Mouse (Mus musculus): ENCODE measurements around the gene Pyy.

The Pyy gene

GRCm38 (mm10) chr11:102107732-102108131 is at the start of gene Pyy:
Pyy (minus strand) TSS chr11:102107832.
- no peak for DNase-seq (ENCODE audit: low read depth in 2 of 2, low spot score in 2 of 2)

- no peak for DNase-seq (ENCODE audit: low read depth in 2 of 2, low spot score in 2 of 2)
Measured at GRCm38 (mm10) chr11:102156786-102157089, 49.1 kb upstream of the Pyy start.

GRCm38 (mm10) chr11:102156039-102156785 is 48.6 kb upstream of the Pyy start, which contains the start of gene Tmem101:
Tmem101 (minus strand) TSS chr11:102156404.
- peak; percentile 70 for DNase-seq (ENCODE audit: low read depth in 2 of 2, low spot score in 2 of 2)

- DNase-seq (ENCODE audit: low read depth in 2 of 2, low spot score in 2 of 2): no peak
Measured at GRCm38 (mm10) chr11:102147213-102147989, 39.8 kb upstream of the Pyy start.

GRCm38 (mm10) chr11:102146531-102146930 is 38.9 kb upstream of the Pyy start:
- DNase-seq (ENCODE audit: low read depth in 2 of 2, low spot score in 2 of 2): no peak

GRCm38 (mm10) chr11:102146005-102146404 is 38.4 kb upstream of the Pyy start:
- DNase-seq (ENCODE audit: low read depth in 2 of 2, low spot score in 2 of 2): no peak

GRCm38 (mm10) chr11:102145471-102146001 is 37.9 kb upstream of the Pyy start, which contains the start of gene Nags:
Nags (plus strand) TSS chr11:102145513.
- DNase-seq (ENCODE audit: low read depth in 2 of 2, low spot score in 2 of 2): no peak

GRCm38 (mm10) chr11:102144957-102145470 is 37.4 kb upstream of the Pyy start:
- no peak for DNase-seq (ENCODE audit: low read depth in 2 of 2, low spot score in 2 of 2)

- no peak for DNase-seq (ENCODE audit: low read depth in 2 of 2, low spot score in 2 of 2)
Measured at GRCm38 (mm10) chr11:102142355-102142754, 34.7 kb upstream of the Pyy start.

GRCm38 (mm10) chr11:102140508-102140907 is 32.9 kb upstream of the Pyy start:
- peak; percentile 45 to 65 for DNase-seq (ENCODE audit: low read depth in 2 of 2, low spot score in 2 of 2)

- peak; percentile 31 to 43 for DNase-seq (ENCODE audit: low read depth in 2 of 2, low spot score in 2 of 2)
Measured at GRCm38 (mm10) chr11:102138447-102138740, 30.8 kb upstream of the Pyy start.

GRCm38 (mm10) chr11:102137625-102138446 is 30.2 kb upstream of the Pyy start:
- no peak for DNase-seq (ENCODE audit: low read depth in 2 of 2, low spot score in 2 of 2)

- no peak for DNase-seq (ENCODE audit: low read depth in 2 of 2, low spot score in 2 of 2)
Measured at GRCm38 (mm10) chr11:102134516-102134915, 26.9 kb upstream of the Pyy start.

GRCm38 (mm10) chr11:102117386-102117785 is 9.8 kb upstream of the Pyy start:
- DNase-seq (ENCODE audit: low read depth in 2 of 2, low spot score in 2 of 2): no peak

- DNase-seq (ENCODE audit: low read depth in 2 of 2, low spot score in 2 of 2): no peak
Measured at GRCm38 (mm10) chr11:102116241-102116640, 8.6 kb upstream of the Pyy start.

- DNase-seq (ENCODE audit: low read depth in 2 of 2, low spot score in 2 of 2): no peak
Measured at GRCm38 (mm10) chr11:102111576-102111975, 3.9 kb upstream of the Pyy start.

- DNase-seq (ENCODE audit: low read depth in 2 of 2, low spot score in 2 of 2): no peak
Measured at GRCm38 (mm10) chr11:102106911-102107310, 721 bp downstream of the Pyy start.

- DNase-seq (ENCODE audit: low read depth in 2 of 2, low spot score in 2 of 2): peak; percentile 32 to 35
Measured at GRCm38 (mm10) chr11:102102485-102103258, 5.0 kb downstream of the Pyy start.

GRCm38 (mm10) chr11:102101219-102101618 is 6.4 kb downstream of the Pyy start, which contains the start of gene Ppy:
Ppy (minus strand) TSS chr11:102101319.
- no peak for DNase-seq (ENCODE audit: low read depth in 2 of 2, low spot score in 2 of 2)

GRCm38 (mm10) chr11:102096887-102097391 is 10.7 kb downstream of the Pyy start:
- no peak for DNase-seq (ENCODE audit: low read depth in 2 of 2, low spot score in 2 of 2)
